Mouse (Mus musculus) heart, postnatal 10 days (tissue): ENCODE data around the gene Add1. TPM values are rescaled to one million over a fixed set of nuclear protein-coding genes. Genes with fewer than 3 reads are reported as not detected.
A peak's percentile ranks its signal among the peaks of the same experiment; 100 is the strongest.

Experiments
- DNase-seq, 2 experiments: peaks; one replicate each; pipeline ENCODE4 v3.0.0; 2021
- intact Hi-C: fragments of 180-260 bp; cut with DNase I; formaldehyde crosslinking; loops from one replicate; pipeline ENCODE4 v1.15.1; 2025
- microRNA-seq, 2 experiments: library from miRNA; unstranded; fragments of <30 nt; microRNA quantifications; one replicate each; pipeline ENCODE4 v1.2.0; 2022
- total RNA-seq, 2 experiments: library from RNA; stranded (reverse); gene quantifications; 2 replicates each; pipeline ENCODE4 v1.2.3; 2021

Add1 gene
- total RNA-seq, 2 experiments from 2014 or later = 187 to 196 TPM

- DNase-seq = peak; percentile 100
- intact Hi-C loops = loop anchor here (5.0 kb wide), 1 partner anchor 382 kb away; the partner anchor contains the start of gene Hgfac
Measured at GRCm38 (mm10) chr5:34659686-34660590, 86.5 kb downstream of the Add1 start, which contains the start of the genes Nop14 and Grk4. Nop14 (minus strand) TSS chr5:34660148. Grk4 (plus strand) TSS chr5:34660379.

GRCm38 (mm10) chr5:34660591-34661130 lies 87.2 kb downstream of the Add1 start:
- no peak for DNase-seq
- intact Hi-C loops = loop anchor here (1.0 to 5.0 kb wide), 2 partner anchors 101 to 382 kb away; partner anchors contain the start of genes Hgfac and Htt

- DNase-seq = no peak
- intact Hi-C loops = loop anchor here (1.0 to 5.0 kb wide), 2 partner anchors 99 to 380 kb away; partner anchors contain the start of genes Hgfac and Htt
Measured at GRCm38 (mm10) chr5:34661909-34662308, 88.4 kb downstream of the Add1 start.

- no peak for DNase-seq
- intact Hi-C loops = loop anchor here (5.0 kb wide), 1 partner anchor 379 kb away; the partner anchor contains the start of gene Hgfac
Measured at GRCm38 (mm10) chr5:34663231-34663630, 89.8 kb downstream of the Add1 start.

GRCm38 (mm10) chr5:34669493-34669892 lies 96.0 kb downstream of the Add1 start:
- intact Hi-C loops = no loop called here
- no peak for DNase-seq

- no peak for DNase-seq
- intact Hi-C loops = no loop called here
Measured at GRCm38 (mm10) chr5:34670280-34670679, 96.8 kb downstream of the Add1 start.

Small RNAs within 50 kb of the gene (microRNA-seq; reads per million reads assigned to microRNA genes)
- 0.95 to 2.1 reads per million in 2 experiments for gene Mir7036b

Other genes starting within 250 kb of the Add1 start
- 10 to 100 TPM; 57.1 to 62.6 TPM for gene Rnf4, start 237.4 kb upstream of the Add1 start, total RNA-seq
- 10 to 100 TPM; 38.2 to 39.3 TPM for gene Fam193a, start 203.7 kb upstream of the Add1 start, total RNA-seq
- 1 to 10 TPM; 7.8 to 9.1 TPM for gene Tnip2, start 59.7 kb upstream of the Add1 start, total RNA-seq
- gene Sh3bp2, start 47.8 kb upstream of the Add1 start, total RNA-seq = 1 to 10 TPM; 3.6 to 6.7 TPM
- gene Mfsd10, start 63.5 kb downstream of the Add1 start, total RNA-seq = 10 to 100 TPM; 20.7 to 25.4 TPM
- gene Nop14, start 86.5 kb downstream of the Add1 start, total RNA-seq = 10 to 100 TPM; 12.9 to 13.6 TPM
- gene Grk4, start 86.7 kb downstream of the Add1 start, total RNA-seq = 1 to 10 TPM; 2.1 to 2.3 TPM
- gene Htt, start 188.1 kb downstream of the Add1 start, total RNA-seq = 10 to 100 TPM; 16.2 to 17.1 TPM